Mouse (Mus musculus): ENCODE results near the gene Ywhae. TPM values are rescaled to one million over a fixed set of nuclear protein-coding genes. Genes with fewer than 3 reads are reported as not detected.

Ywhae gene
- 100 to 1,000 TPM; 188 to 231 TPM for total RNA-seq (2023)

GRCm38 (mm10) chr11:75732434-75733226 is at the start of gene Ywhae:
Gene Ywhae (plus strand): TSS chr11:75732869.

GRCm38 (mm10) chr11:75796029-75796445 is 63.4 kb downstream of the Ywhae start, which contains the start of gene Doc2b:
Gene Doc2b (minus strand): TSS chr11:75796049.

Other genes with a start within 250 kb of the Ywhae start
- gene Prpf8, start 246.1 kb upstream of the Ywhae start, total RNA-seq (2023), result 100 to 1,000 TPM; 101 to 114 TPM
- gene Rilp, start 222.8 kb upstream of the Ywhae start, total RNA-seq (2023), result under 1 TPM; 0.27 to 0.49 TPM
- gene Scarf1, start 219.3 kb upstream of the Ywhae start, total RNA-seq (2023), result 1 to 10 TPM; 1.1 to 1.8 TPM
- gene Slc43a2, start 201.2 kb upstream of the Ywhae start, total RNA-seq (2023), result 10 to 100 TPM; 61.0 to 72.2 TPM
- gene Pitpna, start 144.8 kb upstream of the Ywhae start, total RNA-seq (2023), result 100 to 1,000 TPM; 209 to 245 TPM
- gene Inpp5k, start 101.9 kb upstream of the Ywhae start, total RNA-seq (2023), result 10 to 100 TPM; 92.0 to 92.2 TPM
- 10 to 100 TPM; 48.8 to 72.1 TPM for gene Myo1c, start 82.4 kb upstream of the Ywhae start, total RNA-seq (2023)
- 10 to 100 TPM; 57.5 to 59.7 TPM for gene Crk, start 53.6 kb upstream of the Ywhae start, total RNA-seq (2023)
- not detected for gene Doc2b, start 63.2 kb downstream of the Ywhae start, total RNA-seq (2023)
- 1 to 10 TPM; 2.5 to 2.9 TPM for gene Rph3al, start 205.6 kb downstream of the Ywhae start, total RNA-seq (2023)